Mouse (Mus musculus): Measurements from ENCODE around the gene Slc5a10.

Slc5a10 gene

DNA sequence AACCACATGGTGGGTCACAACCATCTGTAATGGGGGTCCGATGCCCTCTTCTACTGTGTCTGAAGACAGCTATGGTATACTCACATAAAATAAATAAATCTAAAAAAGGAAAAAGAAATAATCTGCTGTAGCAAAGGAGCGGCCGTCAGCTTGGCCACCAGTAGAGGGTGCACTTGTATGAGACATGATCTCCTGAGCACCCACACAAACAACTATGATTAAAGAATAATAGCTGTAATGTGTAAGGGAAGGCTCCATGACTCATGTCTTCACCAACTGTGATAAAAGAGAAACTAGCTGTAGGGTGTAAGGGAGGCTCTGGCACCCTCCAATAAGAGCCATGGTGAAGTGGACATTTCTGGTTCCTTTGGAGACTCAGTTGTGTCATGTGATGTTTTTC is 91.0 kb downstream of the Slc5a10 start:
- ChIA-PET POLR2A (interaction anchor here (0.5 to 1.1 kb wide), 5 partner anchors 10 to 114 kb away, joined by 3 to 6 read pairs (median 3); no protein-coding TSS in a partner anchor), CTCF (interaction anchor here (0.6 to 4.4 kb wide), 26 partner anchors 8 to 212 kb away, joined by 3 to 44 read pairs (median 4); partner anchors contain the start of gene Slc5a10 (in 1 of the 4))

DNA sequence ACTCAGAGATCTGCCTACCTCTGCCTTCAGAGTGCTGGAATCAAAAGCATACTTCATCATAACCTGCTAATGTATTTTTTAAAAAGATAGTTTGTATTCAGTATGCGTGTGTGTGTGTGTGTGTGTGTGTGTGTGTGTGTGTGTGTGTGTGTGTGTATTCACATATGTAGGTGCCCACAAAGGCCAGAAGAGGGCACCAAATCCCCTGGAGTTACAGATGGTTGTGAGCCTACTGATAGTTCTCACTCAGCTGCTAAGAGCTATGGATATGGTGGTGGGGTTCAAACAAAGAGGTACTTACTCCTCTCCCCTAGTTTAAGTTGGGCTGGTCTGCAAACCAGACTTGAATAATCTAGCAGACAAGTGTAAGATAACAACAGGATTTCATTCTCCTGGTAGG is 94.1 kb downstream of the Slc5a10 start:
- POLR2A ChIA-PET = no interaction called here

DNA sequence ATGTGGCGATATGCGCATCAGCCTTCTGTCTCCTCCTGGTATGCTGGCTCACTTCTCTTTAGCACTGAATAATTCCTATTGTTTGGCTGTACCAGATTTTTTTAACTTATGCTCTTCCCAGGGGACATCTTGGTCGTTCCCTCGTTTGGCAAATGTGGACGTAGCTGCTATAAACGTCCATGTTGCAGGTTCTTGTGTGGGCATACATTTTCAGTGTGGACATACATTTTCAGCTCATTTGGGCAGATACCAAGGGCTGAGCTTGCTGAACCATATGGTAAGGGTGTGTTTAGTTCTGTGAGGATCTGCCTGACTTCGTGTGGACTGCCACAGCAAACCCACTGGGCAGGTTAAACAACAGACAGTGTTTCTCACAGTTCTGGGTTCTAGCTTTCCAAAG is 95.5 kb downstream of the Slc5a10 start:
- ChIA-PET POLR2A (no interaction called here), CTCF (interaction anchor here in 3 of 4 experiments (0.9 to 1.8 kb wide), 3 partner anchors 89 to 90 kb away, joined by 3 to 16 read pairs (median 4); no protein-coding TSS in a partner anchor)

More for the DNA sequence above, 94.1 kb downstream of the Slc5a10 start:
- CTCF ChIA-PET = interaction anchor here (0.5 to 1.8 kb wide), 13 partner anchors 11 to 996 kb away, joined by 3 to 16 read pairs (median 3); no protein-coding TSS in a partner anchor

All from embryonic stem cell, embryonic (primary cell).